Mouse (Mus musculus) myocyte (in vitro differentiated cells): ENCODE measurements around the gene Ddah1.

Source experiments
- MAX ChIP-seq: IDR thresholded peaks from one replicate; pipeline ENCODE4 v1.6.1; 2011; ENCODE audit warnings: low read depth, mild to moderate bottlenecking, control low read depth
- POLR2A ChIP-seq: IDR thresholded peaks from one replicate; pipeline ENCODE4 v1.6.1; 2011; ENCODE audit warnings: low read depth, mild to moderate bottlenecking, control low read depth, moderate library complexity; ENCODE audit not compliant: insufficient read length
- POLR2AphosphoS2 ChIP-seq: IDR thresholded peaks from one replicate; pipeline ENCODE4 v1.6.1; 2011; ENCODE audit warnings: low read depth, control low read depth; ENCODE audit not compliant: insufficient read length

DNA sequence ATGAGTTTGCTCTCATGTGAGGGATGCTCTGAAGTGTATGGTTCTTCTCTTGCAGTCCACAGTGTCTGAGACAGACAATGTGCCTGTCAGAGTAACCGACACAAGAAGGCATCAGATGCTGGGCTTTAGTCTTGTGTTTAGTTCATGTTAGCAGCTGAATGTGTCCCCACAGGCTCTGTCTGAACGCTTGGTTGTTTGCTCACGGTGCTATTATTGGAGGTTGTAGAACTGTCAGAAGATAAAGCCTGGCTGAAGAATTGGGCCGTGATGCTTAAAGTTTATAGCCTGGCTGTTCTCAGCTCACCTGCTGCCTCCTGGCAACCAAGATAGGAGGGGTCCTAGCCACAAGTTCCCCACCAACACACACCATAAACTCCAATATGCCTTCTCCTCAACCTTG, 104.0 kb downstream of the Ddah1 start:
- no peak for TF ChIP-seq POLR2AphosphoS2
- TF ChIP-seq MAX, result no peak
- TF ChIP-seq POLR2A, result no peak
